Mouse (Mus musculus) intestine, embryonic 14.5 days (tissue): ENCODE results near the gene Dcaf1. TPM values are rescaled to one million over a fixed set of nuclear protein-coding genes. Genes with fewer than 3 reads are reported as not detected.

ENCODE experiments used
- ATAC-seq: fragments of 200-750 bp; cut with Nextera tagmentation; replicated peaks from 2 replicates; pipeline ENCODE4 v1.8.0; 2017; ENCODE audit warnings: low read depth, moderate number of reproducible peaks, moderate TSS enrichment, moderate library complexity; ENCODE audit not compliant: low FRiP score, low TSS enrichment
- DNase-seq: peaks from one replicate; pipeline ENCODE4 v3.0.0-alpha.2; 2018; ENCODE audit warnings: low spot score
- H3K27ac ChIP-seq: fragments of 300-500 bp; sonication (generic); 2 replicates; pipeline ENCODE4 v1.5.1; 2014; ENCODE audit warnings: low read depth, mild to moderate bottlenecking, control low read depth
- H3K27me3 ChIP-seq: fragments of 300-500 bp; sonication (generic); replicated peaks from 2 replicates; pipeline ENCODE4 v1.6.1; 2014; ENCODE audit warnings: low read length, control low read depth; ENCODE audit not compliant: control insufficient read depth, insufficient read depth
- H3K36me3 ChIP-seq: fragments of 300-500 bp; sonication (generic); 2 replicates; pipeline ENCODE4 v1.6.1; 2014; ENCODE audit warnings: low read length, control low read depth; ENCODE audit not compliant: control insufficient read depth, insufficient read depth
- H3K4me1 ChIP-seq: fragments of 300-500 bp; sonication (generic); replicated peaks from 2 replicates; pipeline ENCODE4 v1.6.1; 2014; ENCODE audit warnings: low read length, control low read depth, mixed read lengths; ENCODE audit not compliant: control insufficient read depth, insufficient read depth
- H3K4me2 ChIP-seq: fragments of 300-500 bp; sonication (generic); 2 replicates; pipeline ENCODE4 v1.6.1; 2014; ENCODE audit warnings: low read length
- H3K4me3 ChIP-seq: fragments of 300-500 bp; sonication (generic); 2 replicates; pipeline ENCODE4 v1.5.1; 2014; ENCODE audit warnings: low read depth, low read length, control low read depth, mixed read lengths
- H3K9ac ChIP-seq: fragments of 300-500 bp; sonication (generic); 2 replicates; pipeline ENCODE4 v1.6.1; 2014; ENCODE audit warnings: mild to moderate bottlenecking, low read length
- H3K9me3 ChIP-seq: fragments of 300-500 bp; sonication (generic); 2 replicates; pipeline ENCODE4 v1.6.1; 2016; ENCODE audit warnings: low read length, control low read depth; ENCODE audit not compliant: control insufficient read depth
- WGBS: fragments of 180-500 bp; shearing (Covaris S2); extraction: QIAGEN DNeasy Blood & Tissue Kit; methylation state at CpG from one replicate; pipeline ENCODE4 v1.1.7; 2014; 5-methylcytosine and 5-hydroxymethylcytosine counted together
- polyA plus RNA-seq: library from polyadenylated mRNA; unstranded; fragments of >200 nt; fragmentation: Nextera tagmentation; extraction: Ambion mirVana; gene quantifications from 2 replicates; pipeline ENCODE4 v1.2.1, GENCODE M21; 2014

Dcaf1 gene
- polyA plus RNA-seq, 1 experiment from 2014 or later: 24.1 TPM

- Histone ChIP-seq H3K27ac (peak overlapping the region; percentile 81; the same call in 1 of the 2 replicates), H3K4me3 (peak overlapping the region; percentile 72), H3K4me2 (peak overlapping the region; percentile 66), H3K27me3 (no peaks in the 10 kb centered on the region), H3K4me1 (peaks cover 15% of the 10 kb centered on the region), H3K36me3 (peaks cover 28% of the 10 kb centered on the region), H3K9me3 (no peaks in the 10 kb centered on the region), H3K9ac (peak overlapping the region; percentile 83)
- DNase-seq (no peak), ATAC-seq (no peak)
- WGBS: 69% methylated on average over 8 of the region's 8 CpGs
Measured at GRCm38 (mm10) chr9:106890496-106891240, 69.0 kb downstream of the Dcaf1 start.

- peak overlapping the region; percentile 66 for H3K4me2 ChIP-seq
- H3K4me3 ChIP-seq: peak overlapping the region; percentile 72
- H3K27me3 ChIP-seq: no peaks in the 10 kb centered on the region
- 0% methylated on average over 17 of the region's 17 CpGs for WGBS
- H3K9me3 ChIP-seq: no peaks in the 10 kb centered on the region
- peak overlapping the region; percentile 83 for H3K9ac ChIP-seq
- DNase-seq (no peak), ATAC-seq (no peak)
- H3K4me1 ChIP-seq: peaks cover 14% of the 10 kb centered on the region
- H3K27ac ChIP-seq: peak overlapping the region; percentile 81
- peaks cover 28% of the 10 kb centered on the region for H3K36me3 ChIP-seq
Measured at GRCm38 (mm10) chr9:106891341-106891741, 69.7 kb downstream of the Dcaf1 start.

- DNase-seq (peak; percentile 94), ATAC-seq (peak; percentile 99)
- no peaks in the 10 kb centered on the region for H3K27me3 ChIP-seq
- peaks cover 28% of the 10 kb centered on the region for H3K36me3 ChIP-seq
- under 1% methylated on average over 59 of the region's 59 CpGs for WGBS
- H3K4me3 ChIP-seq: peak within 1 kb of the TSS; percentile 72
- peaks cover 14% of the 10 kb centered on the region for H3K4me1 ChIP-seq
- H3K9me3 ChIP-seq: no peaks in the 10 kb centered on the region
- H3K9ac ChIP-seq: peak within 1 kb of the TSS; percentile 83
- peak within 1 kb of the TSS; percentile 66 for H3K4me2 ChIP-seq
- peak within 1 kb of the TSS; percentile 96 for H3K27ac ChIP-seq
Measured at GRCm38 (mm10) chr9:106891829-106892551, 70.3 kb downstream of the Dcaf1 start, which contains the start of gene Manf. TSS of gene Manf (minus strand) at chr9:106891979.

GRCm38 (mm10) chr9:106892552-106892875 is 70.8 kb downstream of the Dcaf1 start:
- peaks cover 28% of the 10 kb centered on the region for H3K36me3 ChIP-seq
- H3K27ac ChIP-seq: peak overlapping the region; percentile 96
- H3K27me3 ChIP-seq: no peaks in the 10 kb centered on the region
- peak overlapping the region; percentile 72 for H3K4me3 ChIP-seq
- peak overlapping the region; percentile 52 for H3K4me2 ChIP-seq
- DNase-seq: no peak
- no peaks in the 10 kb centered on the region for H3K9me3 ChIP-seq
- H3K4me1 ChIP-seq: peaks cover 14% of the 10 kb centered on the region
- no peak for ATAC-seq
- WGBS: 0% methylated on average over 9 of the region's 9 CpGs
- H3K9ac ChIP-seq: peak overlapping the region; percentile 83

- Histone ChIP-seq H3K4me1 (peaks cover 14% of the 10 kb centered on the region), H3K9ac (no peak overlapping the region), H3K4me2 (0 out of 2 replicates have a peak overlapping the region, but pooled peaks have one; percentile 52), H3K27ac (no peak overlapping the region), H3K27me3 (no peaks in the 10 kb centered on the region), H3K9me3 (no peaks in the 10 kb centered on the region), H3K4me3 (no peak overlapping the region), H3K36me3 (peaks cover 23% of the 10 kb centered on the region)
- ATAC-seq (no peak), DNase-seq (no peak)
- WGBS: 65% methylated on average over 3 of the region's 3 CpGs
Measured at GRCm38 (mm10) chr9:106893327-106893726, 71.7 kb downstream of the Dcaf1 start.

GRCm38 (mm10) chr9:106898901-106899300 is 77.2 kb downstream of the Dcaf1 start:
- H3K9me3 ChIP-seq: no peaks in the 10 kb centered on the region
- DNase-seq (no peak), ATAC-seq (no peak)
- no peaks in the 10 kb centered on the region for H3K27me3 ChIP-seq
- no peaks in the 10 kb centered on the region for H3K36me3 ChIP-seq
- no peaks in the 10 kb centered on the region for H3K4me1 ChIP-seq
- 64% methylated on average over 1 of the region's 1 CpGs for WGBS
- no peak overlapping the region for H3K27ac ChIP-seq
- H3K4me2 ChIP-seq: no peak overlapping the region
- H3K4me3 ChIP-seq: no peak overlapping the region
- H3K9ac ChIP-seq: no peak overlapping the region

- WGBS: 87% methylated on average over 7 of the region's 7 CpGs
- DNase-seq: no peak
- H3K4me3 ChIP-seq: no peak overlapping the region
Measured at GRCm38 (mm10) chr9:106901596-106901995, 79.9 kb downstream of the Dcaf1 start.

GRCm38 (mm10) chr9:106903099-106903790 is 81.6 kb downstream of the Dcaf1 start:
- no peaks in the 10 kb centered on the region for H3K9me3 ChIP-seq
- H3K27ac ChIP-seq: no peak overlapping the region
- H3K36me3 ChIP-seq: no peaks in the 10 kb centered on the region
- ATAC-seq: no peak
- DNase-seq: no peak
- 72% methylated on average over 4 of the region's 4 CpGs for WGBS
- H3K27me3 ChIP-seq: no peaks in the 10 kb centered on the region
- no peak overlapping the region for H3K9ac ChIP-seq
- no peaks in the 10 kb centered on the region for H3K4me1 ChIP-seq
- no peak overlapping the region for H3K4me2 ChIP-seq
- H3K4me3 ChIP-seq: no peak overlapping the region

More at GRCm38 (mm10) chr9:106901596-106901995, 79.9 kb downstream of the Dcaf1 start:
- H3K9ac ChIP-seq: no peak overlapping the region
- no peaks in the 10 kb centered on the region for H3K36me3 ChIP-seq
- no peak overlapping the region for H3K27ac ChIP-seq
- no peaks in the 10 kb centered on the region for H3K9me3 ChIP-seq
- no peaks in the 10 kb centered on the region for H3K27me3 ChIP-seq
- no peak for ATAC-seq
- H3K4me1 ChIP-seq: no peaks in the 10 kb centered on the region
- no peak overlapping the region for H3K4me2 ChIP-seq
